In genomic region chr10:52819661-52820060, GRCm38 (mm10) we compare ENCODE assay signal across 22 mouse cellular contexts.
A peak's percentile ranks its signal among the peaks of the same experiment; 100 is the strongest.
DNase-seq lines count a peak whose midpoint lies in the region; ATAC-seq and TF ChIP-seq lines count a peak whose summit lies in the region.
"Had no signal": no experiment of that assay in that cellular context is flagged by ENCODE, and none has a peak within 500 bp of the region (broad histone marks: within the 10 kb centered on the region; RNA-seq: fewer than 3 reads in every experiment).

No protein-coding gene starts in this region.

- H3K4me3 ChIP-seq in forebrain, embryonic 16.5 days (replicated peaks; ENCODE audit: low read length) = no peak overlapping the region
- H3K4me3 ChIP-seq in forebrain, embryonic 13.5 days = no peak overlapping the region
- H3K4me3 ChIP-seq in midbrain, postnatal 0 days (ENCODE audit: low read depth, low read length) = no peak overlapping the region
- H3K4me3 ChIP-seq in midbrain, embryonic 11.5 days (ENCODE audit: low read depth, low read length) = no peak overlapping the region
- H3K4me3 ChIP-seq: embryonic facial prominence, embryonic 13.5 days; embryonic facial prominence, embryonic 15.5 days; erythroblast, embryonic 14.5 days; forebrain, embryonic 12.5 days had no signal

- TF ChIP-seq CTCF in midbrain, postnatal 0 days (IDR thresholded peaks at IDR 0.05) = 0 out of 2 replicates have a peak, but pooled peaks have one; percentile 12
- no peak for TF ChIP-seq CTCF in brain, embryonic 14.5 days (IDR thresholded peaks at IDR 0.05; ENCODE audit: borderline replicate concordance, extremely low read depth, insufficient read depth, insufficient read length)

- WGBS in forebrain, embryonic 16.5 days = 74% methylated on average over 1 of the region's 1 CpGs
- 98% methylated on average over 1 of the region's 1 CpGs for WGBS in forebrain, embryonic 13.5 days
- 93% methylated on average over 1 of the region's 1 CpGs for WGBS in midbrain, postnatal 0 days
- WGBS in midbrain, embryonic 11.5 days = 76% methylated on average over 1 of the region's 1 CpGs

- no peak overlapping the region for H3K9ac ChIP-seq in forebrain, embryonic 16.5 days (replicated peaks; ENCODE audit: low read depth, low read length)
- no peak overlapping the region for H3K9ac ChIP-seq in forebrain, embryonic 13.5 days
- H3K9ac ChIP-seq in midbrain, postnatal 0 days (replicated peaks; ENCODE audit: low read length, poor library complexity, severe bottlenecking) = no peak overlapping the region
- no peak overlapping the region for H3K9ac ChIP-seq in midbrain, embryonic 11.5 days (ENCODE audit: low read length)
- H3K9ac ChIP-seq: embryonic facial prominence, embryonic 13.5 days; embryonic facial prominence, embryonic 15.5 days; forebrain, embryonic 12.5 days had no signal

- TF ChIP-seq POLR2A in brain, embryonic 14.5 days (IDR thresholded peaks at IDR 0.05; ENCODE audit: borderline replicate concordance, extremely low read depth, insufficient read depth, insufficient read length, poor library complexity, severe bottlenecking) = no peak

- no peak for DNase-seq in frontal cortex, postnatal 10 days (ENCODE audit: low spot score in 2 of 2)
- no peak for DNase-seq in midbrain, postnatal 0 days (ENCODE audit: low spot score)
- no peak for DNase-seq in midbrain, embryonic 11.5 days (ENCODE audit: low spot score, missing footprints)
- DNase-seq in brain, embryonic 14.5 days (ENCODE audit: low read depth) = peak; percentile 20
- DNase-seq: adrenal gland, adult 2 months; adrenal gland, postnatal 10 days; adrenal gland, postnatal 25 days; cerebellum, adult 11 months; cerebellum, adult 18-20 months; cerebellum, adult 8-10 months; cerebellum, adult 9-11 months; cerebellum, postnatal 14 days; cerebellum, postnatal 36 days; embryo, embryonic 11 days had no signal

- H3K4me2 ChIP-seq in forebrain, embryonic 16.5 days (ENCODE audit: low read length) = no peak overlapping the region
- H3K4me2 ChIP-seq in forebrain, embryonic 13.5 days = no peak overlapping the region
- H3K4me2 ChIP-seq in midbrain, postnatal 0 days (ENCODE audit: low read depth, low read length, poor library complexity, severe bottlenecking) = no peak overlapping the region
- no peak overlapping the region for H3K4me2 ChIP-seq in midbrain, embryonic 11.5 days
- H3K4me2 ChIP-seq: embryonic facial prominence, embryonic 13.5 days; embryonic facial prominence, embryonic 15.5 days; forebrain, embryonic 12.5 days had no signal

- H3K36me3 ChIP-seq in forebrain, embryonic 16.5 days (ENCODE audit: control insufficient read depth, insufficient read depth) = no peaks in the 10 kb centered on the region
- no peaks in the 10 kb centered on the region for H3K36me3 ChIP-seq in forebrain, embryonic 13.5 days (ENCODE audit: poor library complexity, severe bottlenecking)
- H3K36me3 ChIP-seq in midbrain, postnatal 0 days (ENCODE audit: insufficient read depth, low read length) = no peaks in the 10 kb centered on the region
- no peaks in the 10 kb centered on the region for H3K36me3 ChIP-seq in midbrain, embryonic 11.5 days (ENCODE audit: control insufficient read depth, insufficient read depth, low read length)
- H3K36me3 ChIP-seq: embryonic facial prominence, embryonic 13.5 days; embryonic facial prominence, embryonic 15.5 days; forebrain, embryonic 12.5 days had no signal

- H3K27me3 ChIP-seq in forebrain, embryonic 16.5 days (replicated peaks; ENCODE audit: control insufficient read depth, insufficient read depth, low read length) = no peaks in the 10 kb centered on the region
- no peaks in the 10 kb centered on the region for H3K27me3 ChIP-seq in forebrain, embryonic 13.5 days
- no peaks in the 10 kb centered on the region for H3K27me3 ChIP-seq in midbrain, postnatal 0 days (ENCODE audit: insufficient read depth, low read length)
- no peaks in the 10 kb centered on the region for H3K27me3 ChIP-seq in midbrain, embryonic 11.5 days (ENCODE audit: control insufficient read depth, insufficient read depth, low read length)
- H3K27me3 ChIP-seq: embryonic facial prominence, embryonic 13.5 days; embryonic facial prominence, embryonic 15.5 days; forebrain, embryonic 12.5 days had no signal

- H3K9me3 ChIP-seq in forebrain, embryonic 16.5 days (ENCODE audit: control insufficient read depth, low read length) = no peaks in the 10 kb centered on the region
- H3K9me3 ChIP-seq in forebrain, embryonic 13.5 days (replicated peaks) = no peaks in the 10 kb centered on the region
- no peaks in the 10 kb centered on the region for H3K9me3 ChIP-seq in midbrain, postnatal 0 days (ENCODE audit: low read length)
- no peaks in the 10 kb centered on the region for H3K9me3 ChIP-seq in midbrain, embryonic 11.5 days (ENCODE audit: control insufficient read depth, low read length)
- H3K9me3 ChIP-seq: embryonic facial prominence, embryonic 13.5 days; embryonic facial prominence, embryonic 15.5 days; forebrain, embryonic 12.5 days had no signal

- no peaks in the 10 kb centered on the region; the same call in 1 of the 2 replicates for H3K4me1 ChIP-seq in forebrain, embryonic 16.5 days (replicated peaks; ENCODE audit: control insufficient read depth, insufficient read depth, low read length)
- H3K4me1 ChIP-seq in forebrain, embryonic 13.5 days = no peaks in the 10 kb centered on the region
- H3K4me1 ChIP-seq in midbrain, postnatal 0 days (ENCODE audit: insufficient read depth, low read length) = no peaks in the 10 kb centered on the region
- no peaks in the 10 kb centered on the region for H3K4me1 ChIP-seq in midbrain, embryonic 11.5 days (ENCODE audit: control insufficient read depth, insufficient read depth, low read length)
- H3K4me1 ChIP-seq: embryonic facial prominence, embryonic 13.5 days; embryonic facial prominence, embryonic 15.5 days; forebrain, embryonic 12.5 days had no signal

- H3K27ac ChIP-seq in forebrain, embryonic 16.5 days (ENCODE audit: low read length) = no peak overlapping the region
- no peak overlapping the region for H3K27ac ChIP-seq in forebrain, embryonic 13.5 days
- no peak overlapping the region for H3K27ac ChIP-seq in midbrain, postnatal 0 days (ENCODE audit: low read depth, low read length)
- no peak overlapping the region for H3K27ac ChIP-seq in midbrain, embryonic 11.5 days (ENCODE audit: low read depth, low read length)
- H3K27ac ChIP-seq: embryonic facial prominence, embryonic 13.5 days; embryonic facial prominence, embryonic 15.5 days; forebrain, embryonic 12.5 days had no signal

- ATAC-seq in forebrain, embryonic 16.5 days = 0 out of 2 replicates have a peak, but pooled peaks have one; percentile 43
- no peak for ATAC-seq in forebrain, embryonic 13.5 days
- peak; percentile 50 for ATAC-seq in frontal cortex, adult (ENCODE audit: low TSS enrichment)
- ATAC-seq in midbrain, postnatal 0 days (ENCODE audit: low FRiP score) = no peak
- no peak for ATAC-seq in midbrain, embryonic 11.5 days (ENCODE audit: low FRiP score)
- no peak for ATAC-seq in megakaryocyte, adult 5-6 weeks (ENCODE audit: poor library complexity, severe bottlenecking)

Comparison
In these comparisons a context has a peak if more than half of its experiments do, and no peak if none do; other contexts are left out.
1. ATAC-seq: peak in forebrain, embryonic 16.5 days (single experiment) and frontal cortex, adult (single experiment); none in forebrain, embryonic 13.5 days (single experiment), midbrain, postnatal 0 days (single experiment), midbrain, embryonic 11.5 days (single experiment) and megakaryocyte, adult 5-6 weeks (single experiment).